Mouse (Mus musculus): ENCODE data around the gene Deaf1. TPM values are rescaled to one million over a fixed set of nuclear protein-coding genes. Genes with fewer than 3 reads are reported as not detected.

Deaf1 gene
- polyA plus RNA-seq, 1 experiment from 2014 or later = 79.7 TPM

DNA sequence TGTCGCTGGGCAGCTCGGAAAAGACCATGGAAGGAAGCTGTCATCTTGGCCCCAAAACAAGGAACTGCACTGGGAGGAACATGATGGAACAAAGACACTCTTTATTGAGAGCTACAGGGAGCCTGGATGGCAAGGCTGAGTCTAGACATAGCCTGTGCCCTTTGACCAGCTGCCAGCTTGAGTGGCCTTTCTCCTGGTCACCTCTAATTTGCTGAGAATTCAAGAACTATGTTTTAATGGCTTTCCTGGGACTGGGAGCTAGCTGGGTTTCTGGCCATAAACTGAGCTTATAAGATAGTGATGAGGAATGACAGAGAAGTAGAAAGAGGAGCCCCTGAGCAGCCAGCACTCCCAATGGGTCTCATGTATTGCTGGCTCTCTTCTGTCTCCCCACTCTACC lies 15.7 kb upstream of the Deaf1 start:
- no peak overlapping the region for H3K4me2 ChIP-seq (replicated peaks; ENCODE audit: low read depth, low read length)
- 56% methylated on average over 2 of the region's 2 CpGs for WGBS
- ATAC-seq (ENCODE audit: low FRiP score, low TSS enrichment) = no peak
- no peak overlapping the region for H3K27ac ChIP-seq (ENCODE audit: low read depth, low read length)
- H3K9ac ChIP-seq (ENCODE audit: low read depth, low read length) = no peak overlapping the region
- no peak overlapping the region for H3K4me3 ChIP-seq (ENCODE audit: low read length)
- H3K36me3 ChIP-seq (ENCODE audit: control insufficient read depth, insufficient read depth, low read length) = no peaks in the 10 kb centered on the region
- H3K27me3 ChIP-seq (ENCODE audit: control insufficient read depth, insufficient read depth, low read length) = no peaks in the 10 kb centered on the region; the same call in 1 of the 2 replicates
- peaks cover 15% of the 10 kb centered on the region for H3K4me1 ChIP-seq (ENCODE audit: control insufficient read depth, insufficient read depth, low read length)
- H3K9me3 ChIP-seq (ENCODE audit: control insufficient read depth, low read length) = no peaks in the 10 kb centered on the region

DNA sequence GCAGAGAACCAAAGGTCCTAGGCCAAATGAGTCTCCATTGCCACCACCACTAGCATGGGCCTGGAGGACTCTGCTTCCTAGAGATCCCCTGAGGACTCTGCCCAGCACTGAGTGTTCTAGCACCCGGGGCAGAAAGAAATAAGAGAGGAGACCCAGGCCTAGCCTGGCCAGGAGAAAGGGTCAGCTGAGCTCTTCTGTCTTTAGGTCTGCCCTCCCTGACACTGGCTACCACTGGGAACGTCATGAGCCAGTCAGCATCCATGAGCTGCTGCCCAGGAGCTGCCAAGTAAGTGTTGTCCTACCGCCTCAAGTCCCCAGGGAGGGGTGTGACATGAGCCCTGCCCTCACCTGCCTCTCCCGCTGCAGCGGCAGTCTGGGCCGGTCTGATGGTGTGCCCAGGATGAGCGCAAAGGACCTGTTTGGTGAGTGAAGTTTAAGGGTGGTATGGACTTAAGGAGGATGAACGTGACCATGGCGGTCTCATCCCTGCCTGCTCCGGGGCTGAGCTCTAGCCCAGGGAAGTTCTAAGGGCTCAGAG lies 14.3 kb upstream of the Deaf1 start:
- no peak overlapping the region for H3K4me3 ChIP-seq (ENCODE audit: low read length)
- no peaks in the 10 kb centered on the region for H3K36me3 ChIP-seq (ENCODE audit: control insufficient read depth, insufficient read depth, low read length)
- H3K4me1 ChIP-seq (ENCODE audit: control insufficient read depth, insufficient read depth, low read length) = peaks cover 21% of the 10 kb centered on the region
- no peak overlapping the region for H3K4me2 ChIP-seq (replicated peaks; ENCODE audit: low read depth, low read length)
- no peaks in the 10 kb centered on the region; the same call in 1 of the 2 replicates for H3K27me3 ChIP-seq (ENCODE audit: control insufficient read depth, insufficient read depth, low read length)
- no peak for ATAC-seq (ENCODE audit: low FRiP score, low TSS enrichment)
- WGBS = 83% methylated on average over 10 of the region's 10 CpGs
- H3K9me3 ChIP-seq (ENCODE audit: control insufficient read depth, low read length) = no peaks in the 10 kb centered on the region
- no peak overlapping the region for H3K27ac ChIP-seq (ENCODE audit: low read depth, low read length)
- H3K9ac ChIP-seq (ENCODE audit: low read depth, low read length) = no peak overlapping the region

- no peaks in the 10 kb centered on the region for H3K9me3 ChIP-seq (ENCODE audit: control insufficient read depth, low read length)
- no peak overlapping the region for H3K4me3 ChIP-seq (ENCODE audit: low read length)
- no peaks in the 10 kb centered on the region; the same call in 1 of the 2 replicates for H3K27me3 ChIP-seq (ENCODE audit: control insufficient read depth, insufficient read depth, low read length)
- no peak overlapping the region for H3K27ac ChIP-seq (ENCODE audit: low read depth, low read length)
- H3K4me1 ChIP-seq (ENCODE audit: control insufficient read depth, insufficient read depth, low read length) = peaks cover 21% of the 10 kb centered on the region
- H3K36me3 ChIP-seq (ENCODE audit: control insufficient read depth, insufficient read depth, low read length) = no peaks in the 10 kb centered on the region; the same call in 1 of the 2 replicates
- H3K9ac ChIP-seq (ENCODE audit: low read depth, low read length) = no peak overlapping the region
- no peak; the same call in 1 of the 2 replicates for ATAC-seq (ENCODE audit: low FRiP score, low TSS enrichment)
- whole genome bisulfite sequencing = 76% methylated on average over 6 of the region's 6 CpGs
- no peak overlapping the region; the same call in 1 of the 2 replicates for H3K4me2 ChIP-seq (replicated peaks; ENCODE audit: low read depth, low read length)
These were observed 13.0 kb upstream of the Deaf1 start for GRCm38 (mm10) chr7:141340476-141340875.

DNA sequence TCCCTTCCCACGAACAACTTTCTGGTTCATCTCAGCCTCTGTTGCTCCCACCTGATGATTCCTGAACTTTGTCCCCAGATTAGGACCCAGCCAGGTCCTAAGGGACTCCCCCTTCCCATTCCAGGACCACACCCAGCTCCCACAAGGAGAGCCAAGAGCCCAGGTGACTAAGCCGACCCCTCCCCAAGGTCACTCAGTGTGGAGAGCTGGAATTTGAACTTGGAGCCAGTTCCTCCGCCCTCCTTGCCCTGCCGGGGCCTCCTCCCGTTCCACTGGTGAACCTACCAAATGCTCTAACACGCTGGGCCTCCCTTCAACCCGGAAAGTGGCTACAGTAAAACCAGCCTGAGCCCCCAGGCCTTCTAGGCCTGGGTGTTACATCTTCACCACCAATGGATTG lies 12.5 kb upstream of the Deaf1 start:
- Histone ChIP-seq H3K36me3 (ENCODE audit: control insufficient read depth, insufficient read depth, low read length) (no peaks in the 10 kb centered on the region; the same call in 1 of the 2 replicates), H3K27me3 (ENCODE audit: control insufficient read depth, insufficient read depth, low read length) (no peaks in the 10 kb centered on the region; the same call in 1 of the 2 replicates), H3K4me1 (ENCODE audit: control insufficient read depth, insufficient read depth, low read length) (peaks cover 21% of the 10 kb centered on the region), H3K9me3 (ENCODE audit: control insufficient read depth, low read length) (no peaks in the 10 kb centered on the region), H3K27ac (ENCODE audit: low read depth, low read length) (no peak overlapping the region; the same call in 1 of the 2 replicates), H3K4me2 (replicated peaks; ENCODE audit: low read depth, low read length) (peak overlapping the region; percentile 26), H3K9ac (ENCODE audit: low read depth, low read length) (no peak overlapping the region), H3K4me3 (ENCODE audit: low read length) (0 out of 2 replicates have a peak overlapping the region, but pooled peaks have one; percentile 9)
- 70% methylated on average over 7 of the region's 7 CpGs for WGBS
- ATAC-seq (ENCODE audit: low FRiP score, low TSS enrichment) = no peak

- WGBS = 34% methylated on average over 20 of the region's 20 CpGs
- peaks cover 21% of the 10 kb centered on the region for H3K4me1 ChIP-seq (ENCODE audit: control insufficient read depth, insufficient read depth, low read length)
- H3K4me3 ChIP-seq (ENCODE audit: low read length) = peak overlapping the region; percentile 27
- peak overlapping the region; percentile 25; the same call in 1 of the 2 replicates for H3K9ac ChIP-seq (ENCODE audit: low read depth, low read length)
- H3K27me3 ChIP-seq (ENCODE audit: control insufficient read depth, insufficient read depth, low read length) = no peaks in the 10 kb centered on the region; the same call in 1 of the 2 replicates
- no peaks in the 10 kb centered on the region for H3K9me3 ChIP-seq (ENCODE audit: control insufficient read depth, low read length)
- peak; percentile 41 for ATAC-seq (ENCODE audit: low FRiP score, low TSS enrichment)
- H3K4me2 ChIP-seq (replicated peaks; ENCODE audit: low read depth, low read length) = peak overlapping the region; percentile 49
- no peak overlapping the region for H3K27ac ChIP-seq (ENCODE audit: low read depth, low read length)
- peaks cover 1% of the 10 kb centered on the region; the same call in 1 of the 2 replicates for H3K36me3 ChIP-seq (ENCODE audit: control insufficient read depth, insufficient read depth, low read length)
These were observed 11.9 kb upstream of the Deaf1 start for GRCm38 (mm10) chr7:141339215-141339920.

- Histone ChIP-seq H3K27ac (ENCODE audit: low read depth, low read length) (no peak within 1 kb of the TSS), H3K4me3 (ENCODE audit: low read length) (peak within 1 kb of the TSS; percentile 27), H3K4me2 (replicated peaks; ENCODE audit: low read depth, low read length) (peak within 1 kb of the TSS; percentile 49), H3K27me3 (ENCODE audit: control insufficient read depth, insufficient read depth, low read length) (no peaks in the 10 kb centered on the region; the same call in 1 of the 2 replicates), H3K9me3 (ENCODE audit: control insufficient read depth, low read length) (no peaks in the 10 kb centered on the region), H3K4me1 (ENCODE audit: control insufficient read depth, insufficient read depth, low read length) (peaks cover 21% of the 10 kb centered on the region), H3K9ac (ENCODE audit: low read depth, low read length) (peak within 1 kb of the TSS; percentile 31; the same call in 1 of the 2 replicates), H3K36me3 (ENCODE audit: control insufficient read depth, insufficient read depth, low read length) (peaks cover 7% of the 10 kb centered on the region)
- WGBS = 4% methylated on average over 23 of the region's 23 CpGs
- peak; percentile 79 for ATAC-seq (ENCODE audit: low FRiP score, low TSS enrichment)
These were observed 11.2 kb upstream of the Deaf1 start, which contains the start of gene Eps8l2 for GRCm38 (mm10) chr7:141338576-141339131. Gene Eps8l2 (plus strand): TSS chr7:141338880.

GRCm38 (mm10) chr7:141337716-141338416 lies 10.4 kb upstream of the Deaf1 start:
- H3K4me1 ChIP-seq (ENCODE audit: control insufficient read depth, insufficient read depth, low read length) = peaks cover 21% of the 10 kb centered on the region
- H3K9me3 ChIP-seq (ENCODE audit: control insufficient read depth, low read length) = no peaks in the 10 kb centered on the region
- no peaks in the 10 kb centered on the region; the same call in 1 of the 2 replicates for H3K27me3 ChIP-seq (ENCODE audit: control insufficient read depth, insufficient read depth, low read length)
- no peak overlapping the region for H3K27ac ChIP-seq (ENCODE audit: low read depth, low read length)
- WGBS = 73% methylated on average over 3 of the region's 3 CpGs
- peak overlapping the region; percentile 27; the same call in 1 of the 2 replicates for H3K4me3 ChIP-seq (ENCODE audit: low read length)
- H3K36me3 ChIP-seq (ENCODE audit: control insufficient read depth, insufficient read depth, low read length) = peaks cover 13% of the 10 kb centered on the region
- H3K4me2 ChIP-seq (replicated peaks; ENCODE audit: low read depth, low read length) = peak overlapping the region; percentile 49
- no peak for ATAC-seq (ENCODE audit: low FRiP score, low TSS enrichment)
- H3K9ac ChIP-seq (ENCODE audit: low read depth, low read length) = peak overlapping the region; percentile 31

DNA sequence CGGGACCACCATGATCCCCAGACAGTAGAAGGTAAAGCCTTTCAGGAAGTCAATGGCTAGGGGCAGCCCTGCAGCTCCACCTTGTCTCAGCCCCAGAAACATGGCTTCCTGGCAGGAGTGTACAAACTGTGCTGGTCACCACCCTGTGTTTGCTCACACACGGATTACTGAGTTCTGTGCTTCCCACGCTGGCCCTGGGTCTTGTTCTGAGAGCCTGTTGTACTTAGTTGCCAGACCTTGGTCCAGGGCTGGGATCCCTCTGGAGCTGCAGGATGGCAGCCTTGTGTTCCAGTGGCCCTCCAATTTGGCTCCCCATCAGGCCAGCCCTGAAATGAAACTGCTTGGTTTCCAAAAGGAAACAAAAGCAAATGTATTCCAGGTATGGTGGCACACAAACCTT lies 8.8 kb upstream of the Deaf1 start:
- Histone ChIP-seq H3K4me3 (ENCODE audit: low read length) (no peak overlapping the region), H3K9me3 (ENCODE audit: control insufficient read depth, low read length) (no peaks in the 10 kb centered on the region), H3K27ac (ENCODE audit: low read depth, low read length) (no peak overlapping the region), H3K4me2 (replicated peaks; ENCODE audit: low read depth, low read length) (no peak overlapping the region), H3K9ac (ENCODE audit: low read depth, low read length) (no peak overlapping the region), H3K4me1 (ENCODE audit: control insufficient read depth, insufficient read depth, low read length) (peaks cover 21% of the 10 kb centered on the region), H3K27me3 (ENCODE audit: control insufficient read depth, insufficient read depth, low read length) (no peaks in the 10 kb centered on the region; the same call in 1 of the 2 replicates), H3K36me3 (ENCODE audit: control insufficient read depth, insufficient read depth, low read length) (peaks cover 17% of the 10 kb centered on the region)
- WGBS = 81% methylated on average over 3 of the region's 3 CpGs
- ATAC-seq (ENCODE audit: low FRiP score, low TSS enrichment) = no peak

All from kidney, embryonic 14.5 days (tissue).